Mouse (Mus musculus): ENCODE data around the gene Metap2.
A peak's percentile ranks its signal among the peaks of the same experiment; 100 is the strongest.
"Not testable (repeated sequence)": the region's sequence is repeated elsewhere in the genome, so short reads cannot be mapped to it uniquely, and the experiment has no call there.

Metap2 gene

GRCm38 (mm10) chr10:93868401-93868800 is 28.5 kb downstream of the Metap2 start:
- no peak for ATAC-seq (ENCODE audit: insufficient number of reproducible peaks, low FRiP score, low TSS enrichment)

- no peak for ATAC-seq (ENCODE audit: insufficient number of reproducible peaks, low FRiP score, low TSS enrichment)
Measured at GRCm38 (mm10) chr10:93856095-93856494, 40.8 kb downstream of the Metap2 start.

- no peak for ATAC-seq (ENCODE audit: insufficient number of reproducible peaks, low FRiP score, low TSS enrichment)
Measured at GRCm38 (mm10) chr10:93855126-93855525, 41.8 kb downstream of the Metap2 start.

DNA sequence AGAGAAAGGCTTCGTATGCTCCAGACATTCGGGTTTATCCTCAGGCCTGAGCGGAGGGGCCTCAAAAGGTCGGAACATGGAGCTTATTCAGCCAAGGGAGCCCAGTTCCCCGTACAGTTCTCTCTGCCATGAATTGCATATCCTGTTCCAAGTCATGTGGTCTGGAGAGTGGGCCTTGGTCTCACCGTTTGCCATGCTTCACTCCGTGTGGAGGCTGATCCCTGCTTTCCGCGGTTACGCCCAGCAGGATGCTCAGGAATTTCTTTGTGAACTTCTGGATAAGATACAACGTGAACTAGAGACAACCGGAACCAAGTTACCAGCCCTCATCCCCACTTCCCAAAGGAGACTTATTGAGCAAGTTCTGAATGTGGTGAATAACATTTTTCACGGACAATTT is 50.2 kb downstream of the Metap2 start:
- ATAC-seq (ENCODE audit: insufficient number of reproducible peaks, low FRiP score, low TSS enrichment): no peak

GRCm38 (mm10) chr10:93835115-93835514 is 61.8 kb downstream of the Metap2 start:
- ATAC-seq (ENCODE audit: insufficient number of reproducible peaks, low FRiP score, low TSS enrichment): not testable (repeated sequence)

- no peak for ATAC-seq (ENCODE audit: insufficient number of reproducible peaks, low FRiP score, low TSS enrichment)
Measured at GRCm38 (mm10) chr10:93834394-93834745, 62.5 kb downstream of the Metap2 start.

GRCm38 (mm10) chr10:93833699-93834393 is 63.0 kb downstream of the Metap2 start:
- ATAC-seq (ENCODE audit: insufficient number of reproducible peaks, low FRiP score, low TSS enrichment): peak; percentile 75

DNA sequence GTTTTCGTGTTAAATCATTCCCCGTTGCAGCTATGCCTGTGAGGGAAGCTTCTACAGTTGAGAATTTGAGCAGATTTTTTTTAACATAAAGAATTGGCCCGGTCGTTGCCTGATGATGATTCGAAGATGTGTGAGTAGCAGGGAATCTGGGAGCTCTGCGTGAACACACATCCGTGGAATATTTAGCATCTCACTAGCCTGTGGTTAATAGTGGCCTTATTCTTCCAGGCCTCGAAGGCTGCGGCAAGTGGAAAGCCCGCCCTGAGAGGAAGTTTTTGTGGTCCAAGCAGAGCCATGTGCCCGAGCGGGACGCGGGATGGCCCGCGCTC is 63.6 kb downstream of the Metap2 start:
- ATAC-seq (ENCODE audit: insufficient number of reproducible peaks, low FRiP score, low TSS enrichment): no peak

DNA sequence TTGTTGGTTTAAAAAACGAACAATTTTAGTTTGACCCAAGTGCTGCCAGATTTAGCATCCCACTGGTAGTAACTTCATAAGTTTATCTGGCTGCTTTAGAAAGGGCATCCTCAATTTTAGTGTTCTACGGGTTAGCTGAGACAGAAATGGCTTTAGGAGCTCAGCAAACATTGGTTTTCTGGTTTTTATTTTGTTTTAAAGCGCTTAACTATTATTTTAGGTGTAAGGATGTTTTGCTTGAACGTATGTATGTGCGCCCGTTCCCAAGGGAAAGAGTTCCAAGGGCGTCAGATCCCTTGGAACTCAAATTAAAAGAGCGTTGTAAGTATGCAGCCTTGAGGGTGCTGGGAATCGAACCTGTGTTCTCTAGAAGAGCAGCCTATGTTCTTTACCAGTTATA is 64.1 kb downstream of the Metap2 start:
- ATAC-seq (ENCODE audit: insufficient number of reproducible peaks, low FRiP score, low TSS enrichment): no peak

- ATAC-seq (ENCODE audit: insufficient number of reproducible peaks, low FRiP score, low TSS enrichment): no peak
Measured at GRCm38 (mm10) chr10:93831730-93832574, 64.9 kb downstream of the Metap2 start.

- no peak for ATAC-seq (ENCODE audit: insufficient number of reproducible peaks, low FRiP score, low TSS enrichment)
Measured at GRCm38 (mm10) chr10:93830931-93831729, 65.8 kb downstream of the Metap2 start, which contains the start of gene Usp44. Usp44 (plus strand) TSS chr10:93831555.

DNA sequence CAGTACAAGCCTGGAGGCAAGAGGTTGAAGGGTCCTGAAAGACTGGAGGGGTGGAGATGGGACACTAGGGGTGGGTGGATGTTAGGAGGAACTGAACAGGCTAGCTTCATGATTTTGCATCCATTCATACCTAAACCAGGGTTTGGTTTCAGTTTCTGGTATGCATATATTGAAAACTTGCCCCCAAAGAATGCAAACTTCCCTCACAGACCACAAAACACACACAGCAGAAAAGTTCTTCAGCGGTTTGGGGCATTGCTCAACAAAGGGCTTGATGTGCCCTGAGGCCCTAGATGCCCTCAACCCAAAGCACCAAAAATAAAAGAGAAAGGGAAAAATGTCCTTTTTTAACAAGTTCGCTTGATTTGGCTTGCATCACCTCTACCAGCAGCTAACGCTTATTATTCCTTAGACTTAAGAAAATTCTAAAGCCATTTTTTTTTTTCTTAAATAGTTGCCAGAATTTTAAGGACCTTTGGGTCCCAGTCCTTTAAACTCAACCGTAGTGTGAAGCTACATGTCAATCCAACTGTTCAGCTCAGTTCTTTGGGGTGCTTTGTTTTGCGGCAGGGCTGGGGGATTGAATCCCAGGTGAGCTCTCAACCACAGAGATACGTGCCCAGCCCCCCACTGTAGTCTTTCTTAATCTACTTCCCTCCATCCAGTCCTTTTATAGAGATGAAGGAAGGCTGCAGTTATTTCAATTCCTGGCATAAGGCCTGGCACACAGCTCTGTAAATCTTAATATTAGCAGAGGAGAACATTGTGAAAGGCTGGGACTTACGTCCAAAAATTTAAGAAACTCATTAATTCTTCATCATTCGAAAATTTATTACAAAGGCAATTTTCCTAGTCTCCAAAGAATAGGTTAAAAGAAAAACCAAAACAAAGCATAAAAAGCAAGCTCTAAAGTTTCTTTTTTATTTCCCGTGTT is 66.7 kb downstream of the Metap2 start:
- ATAC-seq (ENCODE audit: insufficient number of reproducible peaks, low FRiP score, low TSS enrichment): no peak

- ATAC-seq (ENCODE audit: insufficient number of reproducible peaks, low FRiP score, low TSS enrichment): peak; percentile 80
Measured at GRCm38 (mm10) chr10:93818661-93819060, 78.2 kb downstream of the Metap2 start.

GRCm38 (mm10) chr10:93813755-93814154 is 83.1 kb downstream of the Metap2 start:
- ATAC-seq (ENCODE audit: insufficient number of reproducible peaks, low FRiP score, low TSS enrichment): no peak

DNA sequence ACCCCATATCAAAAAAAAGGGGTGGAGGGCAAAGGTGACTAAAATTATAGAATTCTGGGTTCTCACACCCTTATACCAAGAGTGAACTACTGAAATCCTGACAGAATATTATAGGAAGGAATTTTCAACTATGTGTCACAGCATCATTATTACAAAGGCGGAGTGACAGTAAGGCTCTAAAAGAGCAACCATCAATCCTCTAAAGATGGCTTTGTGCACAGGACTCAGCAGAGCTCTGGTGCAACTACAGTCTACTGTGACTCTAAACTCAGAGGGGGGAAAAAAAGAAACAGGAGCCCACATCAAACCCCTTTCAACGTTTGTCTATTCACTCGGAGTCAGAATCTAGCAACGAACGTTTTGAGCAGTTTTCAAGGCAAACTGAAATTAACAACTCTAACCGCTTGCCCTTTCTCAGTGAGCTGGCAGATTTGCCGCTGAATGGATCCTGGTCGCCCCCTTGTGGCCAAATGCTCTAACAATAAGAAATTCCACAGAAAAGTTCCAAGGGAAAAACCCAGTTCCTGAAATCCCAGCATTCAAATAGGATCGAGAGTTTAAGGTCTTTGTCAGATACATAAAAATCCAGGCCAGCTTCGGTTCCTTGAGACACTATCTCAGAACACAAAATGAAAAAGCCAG is 84.0 kb downstream of the Metap2 start:
- 0 out of 2 replicates have a peak, but pooled peaks have one; percentile 27 for ATAC-seq (ENCODE audit: insufficient number of reproducible peaks, low FRiP score, low TSS enrichment)

- no peak for ATAC-seq (ENCODE audit: insufficient number of reproducible peaks, low FRiP score, low TSS enrichment)
Measured at GRCm38 (mm10) chr10:93812098-93812497, 84.8 kb downstream of the Metap2 start.

DNA sequence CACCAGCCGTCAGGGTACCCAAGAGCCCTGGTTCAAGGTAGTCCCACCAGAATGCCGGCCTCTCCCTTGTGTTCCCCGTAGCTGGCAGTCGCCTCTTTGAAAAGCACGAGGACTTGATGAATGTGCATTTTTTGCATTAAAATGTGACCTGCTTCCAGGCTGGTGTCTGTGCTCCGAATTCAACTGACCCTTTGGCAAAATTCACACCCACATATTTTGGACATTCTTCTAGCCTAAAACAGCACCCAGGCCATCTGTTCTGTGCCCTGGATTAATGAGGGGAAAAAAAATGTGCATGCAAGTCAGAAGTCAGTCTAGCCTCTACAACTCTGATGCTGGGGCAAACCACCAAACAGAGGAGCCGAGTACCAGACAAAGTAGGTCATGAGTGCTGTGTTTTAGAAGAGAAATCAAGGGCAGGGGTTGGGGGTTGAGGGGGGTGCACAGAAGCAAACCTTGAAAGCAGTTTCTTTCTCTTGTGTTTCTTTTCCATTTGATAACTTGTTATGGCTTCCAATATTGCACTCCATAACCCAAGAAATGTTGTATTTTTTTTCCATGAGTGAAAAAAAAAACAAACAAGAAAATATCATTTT is 86.2 kb downstream of the Metap2 start:
- ATAC-seq (ENCODE audit: insufficient number of reproducible peaks, low FRiP score, low TSS enrichment): peak; percentile 89

DNA sequence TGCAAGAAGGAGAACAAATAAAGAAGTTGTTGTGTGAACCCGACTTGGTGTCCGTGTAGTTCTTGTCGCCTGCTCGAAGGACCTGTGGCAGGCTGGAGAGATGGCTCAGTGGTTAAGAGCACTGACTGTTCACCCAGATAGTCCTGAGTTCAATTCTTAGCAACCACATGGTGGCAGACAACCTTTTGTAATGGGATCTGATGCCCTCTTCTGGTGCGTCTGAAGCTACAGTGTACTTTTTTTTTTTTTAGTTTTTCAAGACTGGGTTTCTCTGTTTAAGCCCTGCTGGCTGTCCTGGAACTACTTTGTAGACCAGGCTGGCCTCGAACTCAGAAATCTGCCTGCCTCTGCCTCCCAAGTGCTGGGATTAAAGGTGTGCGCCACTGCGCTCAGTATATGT is 87.5 kb downstream of the Metap2 start:
- not testable (repeated sequence) for ATAC-seq (ENCODE audit: insufficient number of reproducible peaks, low FRiP score, low TSS enrichment)

Measured in cerebellum, adult (tissue).